Mouse (Mus musculus) regulatory T cell (primary cell): ENCODE data around the gene Ablim1.

ENCODE experiments used
- in situ Hi-C: fragments of 300-600 bp; cut with MboI, MseI; formaldehyde crosslinking; loops from one replicate; pipeline ENCODE4 v1.15.1; 2025; ENCODE audit warnings: high pct_unique_total_duplicates

Ablim1 gene

DNA sequence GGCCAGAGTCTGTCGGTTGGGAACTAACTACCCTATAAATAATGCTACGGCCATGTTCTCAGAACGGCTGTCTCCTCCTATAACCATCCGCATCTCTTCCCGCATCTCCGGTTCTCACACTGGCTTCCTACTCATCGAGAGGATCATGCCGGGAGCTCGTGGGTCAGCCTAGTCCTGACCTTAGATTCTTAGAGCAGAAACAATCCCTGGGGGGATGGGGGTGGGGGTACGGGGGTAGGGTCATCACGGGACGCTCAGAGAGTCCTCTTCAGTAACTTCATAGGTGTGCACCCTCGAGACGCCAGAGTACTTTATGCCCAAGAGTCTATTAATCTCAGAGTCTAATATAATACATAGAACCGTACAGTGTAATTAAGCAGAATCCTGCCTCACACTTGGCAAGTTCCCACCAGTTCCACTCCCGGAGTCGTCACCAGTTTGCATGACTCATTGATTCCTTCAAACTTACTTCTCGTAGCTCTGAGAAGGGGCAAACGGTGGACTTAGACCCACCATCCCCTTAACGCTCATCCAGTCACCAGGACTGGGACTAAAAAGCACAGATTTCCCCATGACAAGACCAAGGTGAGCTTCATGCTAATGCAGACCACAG lies 156.9 kb downstream of the Ablim1 start:
- in situ Hi-C loops: loop anchor here (10.0 kb wide), 1 partner anchor 487 kb away; no protein-coding TSS in a partner anchor

- in situ Hi-C loops: loop anchor here (10.0 kb wide), 1 partner anchor 489 kb away; no protein-coding TSS in a partner anchor
Observed at GRCm38 (mm10) chr19:57155121-57155884, 159.4 kb downstream of the Ablim1 start.

GRCm38 (mm10) chr19:57152357-57152756 lies 162.4 kb downstream of the Ablim1 start:
- in situ Hi-C loops: loop anchor here (5.0 to 10.0 kb wide), 2 partner anchors 300 to 492 kb away; partner anchors contain the start of gene Trub1

- in situ Hi-C loops: loop anchor here (5.0 to 10.0 kb wide), 2 partner anchors 301 to 493 kb away; partner anchors contain the start of gene Trub1
Observed at GRCm38 (mm10) chr19:57151504-57151903, 163.2 kb downstream of the Ablim1 start.

GRCm38 (mm10) chr19:57150275-57150674 lies 164.4 kb downstream of the Ablim1 start:
- in situ Hi-C loops: loop anchor here (5.0 to 10.0 kb wide), 2 partner anchors 302 to 495 kb away; partner anchors contain the start of gene Trub1

- in situ Hi-C loops: loop anchor here (10.0 kb wide), 1 partner anchor 223 kb away; no protein-coding TSS in a partner anchor
Observed at GRCm38 (mm10) chr19:57147746-57148145, 167.0 kb downstream of the Ablim1 start.

- in situ Hi-C loops: loop anchor here (10.0 kb wide), 1 partner anchor 222 kb away; no protein-coding TSS in a partner anchor
Observed at GRCm38 (mm10) chr19:57146936-57147335, 167.8 kb downstream of the Ablim1 start.

GRCm38 (mm10) chr19:57143646-57144045 lies 171.1 kb downstream of the Ablim1 start:
- in situ Hi-C loops: loop anchor here (10.0 kb wide), 1 partner anchor 219 kb away; no protein-coding TSS in a partner anchor

DNA sequence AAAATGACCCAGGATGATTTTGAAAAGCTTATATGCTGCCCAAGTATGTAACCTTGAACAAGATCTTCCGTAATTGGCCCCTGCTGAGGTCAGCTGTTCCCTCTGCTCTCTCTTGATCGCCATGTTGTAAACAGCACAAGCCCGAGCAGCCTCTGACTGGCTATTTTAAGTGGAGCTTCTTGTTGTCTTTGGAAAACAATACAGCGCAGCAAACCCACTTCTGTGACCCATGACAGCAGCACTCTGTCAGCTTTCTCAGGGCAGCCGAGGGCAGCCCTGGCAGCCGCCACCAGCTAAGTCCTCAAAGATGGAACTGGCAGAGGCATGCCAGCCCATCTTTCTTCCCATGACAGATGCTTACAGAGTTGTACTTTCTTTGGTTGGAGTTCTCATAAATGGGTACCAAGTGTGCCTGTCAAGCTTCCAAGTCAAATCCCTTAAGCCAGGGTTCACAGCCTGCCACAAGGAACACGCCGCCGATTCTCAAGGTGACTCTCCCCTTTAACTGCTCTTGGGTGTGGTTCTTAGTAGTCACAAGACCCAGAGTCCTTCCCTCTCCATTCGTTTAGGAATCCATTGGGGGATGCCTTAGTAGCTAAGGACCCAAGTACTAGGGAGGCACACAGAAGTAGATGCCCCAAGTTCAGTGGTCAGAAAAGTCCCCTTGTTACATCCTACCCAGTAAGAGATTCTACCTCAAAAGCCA lies 172.8 kb downstream of the Ablim1 start:
- in situ Hi-C loops: loop anchor here (10.0 kb wide), 1 partner anchor 217 kb away; no protein-coding TSS in a partner anchor

DNA sequence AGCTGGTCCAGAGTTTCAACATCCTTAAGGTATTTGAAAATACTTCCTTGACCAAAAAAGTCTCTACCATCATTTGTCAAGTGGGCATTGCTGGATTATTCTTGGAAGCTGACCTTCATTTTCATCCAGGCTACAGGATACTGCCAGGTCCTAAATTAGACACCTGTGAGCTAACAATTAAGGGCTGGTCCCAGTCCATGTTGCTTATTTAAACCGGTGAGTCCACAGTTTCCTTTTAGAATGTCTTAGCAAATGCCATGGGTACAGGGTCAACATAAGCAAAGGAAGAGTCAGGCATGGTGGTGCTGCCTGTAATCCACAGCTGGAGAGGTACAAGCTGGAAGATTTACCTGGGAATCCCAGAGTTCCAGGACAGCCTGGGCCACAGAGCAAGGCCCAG lies 173.8 kb downstream of the Ablim1 start:
- in situ Hi-C loops: loop anchor here (10.0 kb wide), 1 partner anchor 216 kb away; no protein-coding TSS in a partner anchor

DNA sequence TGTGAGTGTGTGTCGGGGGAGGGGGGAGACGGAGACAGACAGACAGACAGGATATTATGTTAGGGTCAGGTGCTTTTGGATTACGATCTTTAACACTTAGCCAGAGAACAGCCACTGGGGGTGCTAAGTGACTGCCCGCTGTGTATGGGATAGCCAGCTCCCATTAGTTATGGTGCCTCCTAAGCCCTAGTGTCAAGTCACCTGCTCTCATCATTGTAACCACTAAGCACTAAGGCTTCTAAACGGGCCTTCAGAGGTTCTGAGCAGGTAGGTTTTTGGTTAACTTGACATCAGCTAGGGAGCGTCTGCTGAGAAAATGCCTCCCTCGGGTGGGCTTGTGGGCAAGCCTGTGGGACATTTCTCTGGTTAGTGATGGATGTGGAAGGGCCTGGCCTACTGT lies 174.6 kb downstream of the Ablim1 start:
- in situ Hi-C loops: loop anchor here (10.0 kb wide), 1 partner anchor 215 kb away; no protein-coding TSS in a partner anchor

DNA sequence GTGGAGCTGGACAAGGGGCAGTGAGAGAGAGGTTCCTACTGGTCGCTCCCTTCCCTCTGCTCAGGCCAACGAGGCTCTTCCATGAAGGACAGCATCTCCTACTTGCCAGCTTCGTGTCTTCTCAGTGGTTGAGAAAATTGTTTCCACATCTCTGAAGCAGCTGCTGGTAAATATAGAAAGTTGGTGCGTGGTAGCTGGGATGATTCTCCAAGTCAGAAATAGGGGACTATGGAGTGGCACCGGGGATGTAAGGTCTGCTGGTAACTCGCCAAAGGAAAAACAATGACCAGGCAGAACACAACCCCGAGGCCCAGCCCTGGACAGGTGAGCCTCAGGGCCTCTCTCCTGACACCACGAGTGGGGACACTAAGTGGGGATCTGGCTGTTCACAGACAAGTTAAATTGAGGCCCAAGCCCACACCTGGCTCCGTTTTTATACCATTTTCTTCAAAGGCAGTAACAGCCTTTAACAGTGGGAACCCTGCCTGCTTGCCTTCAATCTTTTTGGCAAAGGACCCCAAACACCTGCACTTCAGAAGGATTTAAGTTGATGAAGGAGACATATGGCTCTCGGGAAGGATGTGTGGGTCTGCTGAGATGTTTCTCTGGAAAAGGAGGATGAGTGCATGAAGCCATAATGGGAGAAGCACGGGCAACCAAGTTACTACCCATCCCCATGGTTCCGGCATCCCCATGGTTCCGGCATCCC lies 175.7 kb downstream of the Ablim1 start:
- in situ Hi-C loops: loop anchor here (5.0 kb wide), 1 partner anchor 72 kb away; no protein-coding TSS in a partner anchor

DNA sequence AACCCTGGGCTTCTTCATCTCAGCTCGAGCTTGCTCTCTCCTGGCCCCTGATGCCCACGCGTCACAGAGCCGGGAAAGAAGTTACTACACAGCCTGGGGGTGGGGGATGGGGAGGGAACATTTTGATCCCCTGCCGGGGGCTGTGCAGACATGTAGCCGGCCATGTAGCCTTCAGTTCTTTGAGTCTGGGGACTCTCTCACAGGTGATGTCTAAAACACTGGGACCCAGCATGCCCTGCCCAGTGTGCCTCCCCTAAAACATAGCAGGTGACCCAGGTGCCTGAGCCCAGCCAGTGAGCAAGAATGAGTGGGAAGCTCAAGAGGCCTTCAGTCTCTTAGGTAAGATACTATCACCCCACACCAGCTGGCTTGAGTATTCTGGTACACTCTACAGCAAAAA lies 176.2 kb downstream of the Ablim1 start:
- in situ Hi-C loops: loop anchor here (5.0 kb wide), 1 partner anchor 71 kb away; no protein-coding TSS in a partner anchor

DNA sequence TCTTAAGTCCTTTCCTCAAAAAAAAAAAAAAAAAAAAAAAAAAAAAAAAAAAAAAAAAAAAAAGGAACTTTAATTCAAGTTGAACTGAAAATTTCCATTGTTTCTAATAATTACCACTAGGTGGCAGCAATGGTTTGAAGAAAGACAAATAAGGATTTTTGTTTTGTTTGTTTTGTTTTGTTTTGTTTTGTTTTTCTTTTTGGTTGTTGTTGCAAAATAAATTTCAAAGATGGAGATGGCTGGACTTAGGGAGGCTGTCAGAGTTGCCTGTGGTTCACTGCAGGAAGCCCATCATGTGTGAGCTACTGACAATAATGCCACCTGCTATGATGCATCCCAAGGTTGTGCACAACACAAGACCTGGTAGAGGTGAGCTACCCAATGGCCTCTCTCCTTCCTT lies 176.7 kb downstream of the Ablim1 start:
- in situ Hi-C loops: loop anchor here (5.0 kb wide), 1 partner anchor 71 kb away; no protein-coding TSS in a partner anchor

- in situ Hi-C loops: loop anchor here (5.0 kb wide), 1 partner anchor 69 kb away; no protein-coding TSS in a partner anchor
Observed at GRCm38 (mm10) chr19:57136228-57136627, 178.5 kb downstream of the Ablim1 start.

- in situ Hi-C loops: loop anchor here (5.0 kb wide), 1 partner anchor 68 kb away; no protein-coding TSS in a partner anchor
Observed at GRCm38 (mm10) chr19:57135654-57136053, 179.1 kb downstream of the Ablim1 start.

- in situ Hi-C loops: loop anchor here (5.0 kb wide), 1 partner anchor 68 kb away; no protein-coding TSS in a partner anchor
Observed at GRCm38 (mm10) chr19:57134654-57135348, 179.9 kb downstream of the Ablim1 start.

DNA sequence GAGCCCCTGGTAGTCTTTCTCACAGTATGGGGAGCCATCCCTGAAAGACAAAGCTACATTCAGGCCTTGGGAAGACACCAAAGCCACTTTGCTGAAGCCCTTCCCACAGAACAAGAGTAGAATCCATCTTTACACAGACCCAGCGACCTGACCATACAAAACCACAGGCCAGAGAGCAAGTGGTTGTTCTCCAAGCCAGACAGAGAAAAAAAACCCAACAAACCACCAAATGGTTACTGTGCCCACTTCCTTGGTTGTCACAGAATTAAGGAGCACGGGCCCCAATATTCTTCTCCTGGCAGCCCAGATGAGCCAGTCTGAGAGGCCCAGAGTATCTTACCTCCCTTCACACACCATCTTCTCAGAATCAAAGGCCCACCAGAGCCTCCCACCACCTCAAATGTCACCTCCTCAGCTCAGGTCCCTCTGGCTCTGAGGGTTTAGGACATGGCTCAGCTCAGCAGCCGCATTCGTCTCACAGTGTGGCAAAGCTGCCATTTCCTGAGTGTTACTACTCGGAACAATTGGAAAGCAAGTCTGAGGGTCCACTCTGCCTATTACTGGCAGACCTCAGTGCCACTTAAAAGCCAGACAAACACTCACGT lies 181.7 kb downstream of the Ablim1 start:
- in situ Hi-C loops: no loop called here

GRCm38 (mm10) chr19:57132281-57132680 lies 182.4 kb downstream of the Ablim1 start:
- in situ Hi-C loops: no loop called here
